Mouse (Mus musculus) bone marrow macrophage, adult 2 months (primary cell): ENCODE results near the gene Adra2b.

ENCODE experiments used
- CTCF ChIP-seq: IDR thresholded peaks from 2 replicates; pipeline ENCODE4 v1.5.1; 2012; ENCODE audit warnings: low read depth, mild to moderate bottlenecking, low read length, moderate library complexity
- POLR2A ChIP-seq: IDR thresholded peaks from 2 replicates; pipeline ENCODE4 v1.6.1; 2012; ENCODE audit warnings: mild to moderate bottlenecking, low read depth, low read length, borderline replicate concordance

- TF ChIP-seq CTCF = no peak
- no peak for TF ChIP-seq POLR2A
Measured at GRCm38 (mm10) chr2:127375759-127376341, 12.8 kb downstream of the Adra2b start.
